Mouse (Mus musculus) gastrocnemius, postnatal 25 days (tissue): ENCODE measurements around the gene 5730522E02Rik. TPM values are rescaled to one million over a fixed set of nuclear protein-coding genes. Genes with fewer than 3 reads are reported as not detected.

Experiments used
- DNase-seq: peaks from one replicate; pipeline ENCODE4 v3.0.0; 2022
- total RNA-seq, 2 experiments: library from RNA; stranded (reverse); gene quantifications; 1 replicate in 1 of 2; 2 replicates in 1 of 2; pipeline ENCODE4 v1.2.3; 2021

Gene 5730522E02Rik
- total RNA-seq, 2 experiments from 2014 or later: not detected

DNA sequence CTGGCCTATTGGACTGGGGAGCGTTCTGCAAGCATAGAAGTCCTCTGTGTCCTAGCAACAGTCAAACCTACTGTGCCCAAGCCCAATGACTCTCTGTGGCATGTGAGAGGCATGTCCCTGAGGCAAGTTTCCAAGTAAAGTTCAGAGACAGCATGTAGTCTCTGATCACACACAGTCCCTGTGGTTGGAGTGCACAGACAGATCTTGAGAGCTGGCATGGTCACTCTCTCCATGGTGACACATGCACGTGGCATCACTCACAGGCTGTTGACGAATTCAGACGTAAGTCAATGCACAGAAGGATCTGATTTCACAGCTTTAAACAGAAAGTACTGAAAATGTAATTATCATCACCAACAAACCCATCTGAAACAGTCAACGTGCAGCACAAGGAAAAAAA, 210.8 kb downstream of the 5730522E02Rik start:
- DNase-seq: no peak

DNA sequence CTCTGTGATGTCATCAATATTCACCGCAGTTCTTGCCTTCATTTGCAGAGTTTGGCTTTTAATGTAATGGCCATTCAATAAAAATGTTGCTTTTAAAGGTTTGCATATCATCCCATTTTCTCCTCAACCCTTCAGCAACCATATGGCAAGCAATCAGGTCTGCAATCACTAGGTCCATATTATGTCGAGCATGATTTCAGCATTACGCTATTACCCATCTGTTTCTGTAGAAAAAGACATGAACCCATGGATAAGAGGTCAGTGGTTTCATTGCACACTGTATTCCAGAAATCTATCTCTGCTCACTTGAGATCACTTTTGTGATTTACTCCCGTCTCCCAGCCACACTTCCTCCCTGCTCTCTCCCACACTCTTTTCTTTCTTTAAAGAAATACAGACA, 213.1 kb downstream of the 5730522E02Rik start:
- no peak for DNase-seq

DNA sequence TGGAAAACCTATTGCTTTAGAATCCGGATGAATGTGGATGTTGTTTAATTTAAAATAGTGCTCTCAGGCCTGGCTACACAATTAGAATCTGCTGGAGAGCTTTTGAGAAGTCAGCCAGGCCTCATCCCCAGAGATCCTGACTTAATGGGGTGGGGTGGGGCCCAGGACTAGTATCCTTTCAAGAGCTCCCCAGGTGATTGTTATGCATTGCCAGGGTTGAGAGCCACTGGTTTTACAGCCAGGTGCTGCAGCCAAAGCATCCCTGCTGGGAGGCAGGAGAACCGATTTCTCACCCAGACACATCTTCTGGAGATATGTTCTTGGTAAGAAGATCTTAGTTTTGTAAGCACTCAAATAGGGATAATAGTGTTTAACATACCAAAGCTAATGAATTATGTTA, 216.4 kb downstream of the 5730522E02Rik start:
- DNase-seq: no peak

DNA sequence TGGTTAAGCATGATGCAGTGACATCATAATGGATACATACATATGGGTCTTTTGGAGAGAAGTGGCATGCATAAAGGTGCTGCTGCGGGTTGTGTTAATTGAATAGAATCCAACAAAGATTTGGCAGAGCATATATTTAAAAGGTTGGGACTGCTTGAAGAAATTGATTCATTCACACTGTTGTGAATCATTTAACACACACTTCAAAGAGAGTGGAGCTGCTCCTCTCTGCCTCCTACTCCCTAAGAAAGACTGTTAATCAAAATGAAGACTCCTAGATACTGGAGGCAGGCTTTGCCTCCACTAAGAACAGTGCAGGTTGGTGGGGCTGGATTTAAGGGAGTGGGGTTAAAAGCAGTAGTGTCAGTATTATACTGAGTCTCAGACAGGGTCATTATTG, 218.3 kb downstream of the 5730522E02Rik start:
- DNase-seq: no peak

DNA sequence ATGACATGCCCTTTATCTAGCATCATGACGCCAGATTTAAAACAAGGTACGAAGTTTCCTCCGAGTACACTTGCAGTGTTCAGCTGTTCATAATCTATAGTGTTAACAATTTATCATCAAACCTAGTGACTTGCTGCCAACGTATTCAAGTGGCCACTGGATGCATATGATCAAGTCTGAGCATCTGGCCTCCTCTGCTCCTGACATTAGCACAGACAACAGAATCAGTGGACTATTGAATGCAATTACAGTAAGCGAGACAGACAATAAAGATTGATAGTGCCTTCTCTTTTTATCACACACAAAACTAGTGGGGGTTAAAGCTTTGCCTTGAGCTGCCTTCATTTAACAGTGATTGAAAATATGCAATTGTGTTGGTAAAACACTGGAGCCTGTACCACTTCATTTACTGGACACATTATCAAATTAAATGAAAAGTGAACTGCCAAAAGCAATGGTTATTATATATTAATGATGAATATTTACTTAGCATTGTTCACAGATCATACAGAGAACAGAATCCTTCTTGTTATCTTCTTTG, 231.8 kb downstream of the 5730522E02Rik start:
- no peak for DNase-seq

DNA sequence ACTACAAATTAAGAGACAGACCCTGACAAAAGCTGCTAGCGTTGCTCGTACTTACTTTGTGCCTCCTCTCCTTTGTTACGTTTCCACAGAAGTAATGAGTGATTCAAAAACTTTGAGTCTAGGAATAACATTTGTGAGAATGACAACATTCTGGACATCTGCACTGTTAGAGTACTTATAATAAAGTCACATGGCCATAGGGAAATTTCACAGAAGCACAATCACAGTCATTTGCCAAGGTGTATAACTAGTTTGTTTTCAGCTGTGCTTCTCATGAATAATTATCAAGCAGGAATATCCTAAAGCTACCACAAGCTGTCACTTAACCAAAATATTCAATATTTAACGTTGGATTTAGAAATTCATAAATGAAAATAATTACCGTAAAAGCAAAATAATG, 269.1 kb downstream of the 5730522E02Rik start:
- no peak for DNase-seq

DNA sequence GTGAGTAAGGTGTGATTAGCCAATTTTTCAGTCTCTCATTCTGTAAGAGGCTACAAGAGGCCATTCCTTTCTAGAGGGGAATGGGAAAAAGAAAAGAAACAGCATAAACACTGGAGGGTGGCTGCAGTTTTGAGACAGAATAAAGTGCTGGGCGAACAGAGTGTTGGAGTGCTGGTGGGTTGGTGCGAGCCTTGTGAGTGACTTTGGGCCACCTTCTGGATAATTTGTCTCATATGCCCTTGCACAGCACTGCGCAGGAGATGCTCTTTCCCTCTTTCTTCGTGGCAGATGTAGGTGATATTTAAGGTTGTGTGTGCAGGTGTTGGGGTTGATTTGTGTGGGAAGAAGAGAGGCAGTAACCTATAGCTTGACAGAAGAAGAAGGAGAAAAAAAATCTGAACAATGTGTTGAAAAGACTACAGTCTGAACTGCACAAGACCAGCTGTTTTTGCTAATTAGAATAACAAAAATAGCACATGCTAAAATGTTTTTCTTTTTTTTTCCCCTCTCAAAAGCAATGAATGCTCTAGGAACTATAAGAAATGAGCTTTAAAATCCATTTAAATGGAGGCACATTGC, 269.8 kb downstream of the 5730522E02Rik start:
- no peak for DNase-seq

DNA sequence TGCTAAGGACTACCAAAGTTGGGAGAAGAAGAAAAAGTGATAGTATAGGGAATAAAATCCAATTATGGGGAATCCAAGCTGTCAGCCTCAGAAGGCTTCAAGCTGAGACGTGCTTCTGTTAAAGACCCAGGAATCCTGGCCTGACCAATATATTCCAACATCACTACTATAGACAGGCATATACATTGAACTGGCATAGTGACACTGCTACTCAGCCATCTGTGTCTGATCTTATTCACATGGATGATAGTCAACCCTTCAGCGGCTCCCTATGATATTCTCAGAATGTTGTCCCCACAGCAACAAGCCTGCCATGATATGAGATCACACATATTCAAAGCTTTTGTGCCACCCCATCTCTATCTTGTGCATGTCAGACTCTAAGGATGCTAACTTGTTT, 284.3 kb downstream of the 5730522E02Rik start:
- DNase-seq: no peak

DNA sequence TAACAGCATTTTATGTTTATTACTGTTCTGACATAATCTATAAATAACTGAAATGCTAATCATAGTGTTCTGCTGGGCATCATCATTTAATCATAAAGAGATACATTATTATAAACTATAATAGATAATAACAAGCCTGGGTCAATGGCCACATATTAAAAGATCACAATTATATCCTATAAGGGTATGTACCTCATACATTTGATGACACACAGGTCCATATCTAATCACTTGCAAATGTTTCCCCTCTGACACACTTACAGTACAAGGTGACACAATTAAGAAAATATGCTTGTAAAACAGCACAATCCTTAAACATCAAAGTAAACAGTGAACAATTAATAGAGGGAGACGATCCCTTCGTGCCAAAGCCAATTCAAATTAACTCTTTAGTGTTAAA, 308.2 kb downstream of the 5730522E02Rik start:
- no peak for DNase-seq

DNA sequence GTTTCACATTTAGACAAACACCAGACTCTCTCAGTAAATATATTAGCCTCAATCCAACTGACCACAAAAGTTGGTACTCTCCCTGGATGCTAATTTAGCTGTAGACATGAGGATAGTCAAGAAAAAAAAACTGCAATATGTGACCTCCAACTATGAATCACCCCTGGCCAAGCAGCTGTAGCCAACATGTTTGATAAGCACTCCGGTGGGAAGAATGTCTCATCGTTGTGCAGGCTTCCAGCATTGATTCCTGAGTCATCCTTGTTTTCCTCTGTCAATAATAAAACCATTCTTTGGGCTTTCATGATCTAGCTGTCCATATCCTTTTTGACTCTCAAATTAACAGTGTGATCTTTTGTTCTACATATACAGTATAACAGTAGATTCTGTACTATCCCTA, 308.9 kb downstream of the 5730522E02Rik start:
- no peak for DNase-seq

DNA sequence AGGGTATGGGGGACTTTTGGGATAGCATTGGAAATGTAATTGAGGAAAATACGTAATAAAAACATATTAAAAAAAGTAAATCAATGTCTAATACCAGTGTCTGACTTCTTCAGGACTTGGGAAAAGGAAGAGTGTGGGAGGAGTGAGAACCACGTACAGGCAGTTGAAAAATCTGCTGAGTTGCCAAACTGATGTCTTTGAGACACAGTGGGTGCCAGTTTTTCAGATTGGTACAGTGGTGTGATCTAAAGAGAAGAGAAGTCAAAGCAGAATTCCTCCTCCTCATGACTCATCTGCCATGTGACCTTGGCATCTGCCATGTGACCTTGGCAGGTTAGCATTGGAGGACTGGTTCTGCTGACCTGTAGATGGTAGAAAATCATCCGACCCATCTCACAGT, 316.7 kb downstream of the 5730522E02Rik start:
- DNase-seq: no peak

DNA sequence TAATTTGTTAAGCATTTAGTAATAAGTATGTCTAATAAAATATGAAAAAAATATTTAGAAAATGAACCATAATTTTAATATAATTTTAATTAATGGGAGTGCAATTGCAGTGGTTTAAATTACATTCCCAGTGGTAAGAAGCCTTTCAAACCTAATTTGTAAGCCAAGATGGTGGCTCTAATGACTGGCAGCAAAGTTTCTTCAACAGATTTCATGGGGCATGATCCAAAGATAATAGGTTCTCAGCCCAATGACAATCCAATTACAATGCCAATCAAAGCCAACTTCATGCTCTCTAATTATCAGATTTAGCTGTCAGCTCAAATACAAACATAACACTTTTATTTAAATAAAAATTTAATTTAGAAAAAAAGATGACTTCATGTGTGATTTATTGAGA, 337.6 kb downstream of the 5730522E02Rik start:
- no peak for DNase-seq

DNA sequence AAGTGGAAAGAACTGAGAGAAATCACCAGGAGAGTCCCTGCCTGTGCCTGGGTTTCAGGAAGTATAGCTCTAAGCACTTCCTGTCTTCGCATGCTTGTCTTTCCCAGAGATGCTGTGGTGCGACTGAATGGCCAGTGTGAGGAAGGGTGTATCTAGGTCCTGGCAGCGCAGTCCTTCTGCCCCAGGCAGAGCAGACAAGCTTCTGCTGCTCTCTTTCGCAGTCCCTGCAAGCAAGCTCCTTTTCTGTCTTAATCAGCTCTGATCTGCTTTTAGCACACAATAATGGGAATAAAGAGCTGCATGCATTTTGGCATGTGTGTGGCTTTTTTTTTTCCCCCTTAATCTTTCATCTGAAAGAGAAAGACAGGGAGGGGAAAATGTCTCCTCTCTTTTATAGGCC, 338.2 kb downstream of the 5730522E02Rik start:
- no peak for DNase-seq

DNA sequence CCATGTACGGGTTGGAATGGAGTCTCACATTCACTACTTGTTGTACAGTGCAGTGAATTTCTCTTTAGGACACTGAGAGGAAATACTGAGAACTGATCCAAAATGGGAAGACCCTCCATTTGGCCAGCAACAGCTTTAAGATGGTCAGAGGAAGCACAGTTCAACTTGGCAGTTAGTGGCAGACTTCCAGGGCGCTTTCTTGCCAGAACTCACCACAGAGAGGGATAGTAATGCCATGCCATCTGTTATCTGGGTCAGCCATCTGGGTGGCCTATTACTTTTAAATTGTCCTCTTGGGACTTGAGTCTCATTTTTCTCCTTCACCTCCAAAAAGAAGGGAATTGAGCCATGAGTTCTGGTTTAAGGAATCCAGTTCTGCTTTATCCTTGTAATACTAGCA, 344.3 kb downstream of the 5730522E02Rik start:
- DNase-seq: no peak

DNA sequence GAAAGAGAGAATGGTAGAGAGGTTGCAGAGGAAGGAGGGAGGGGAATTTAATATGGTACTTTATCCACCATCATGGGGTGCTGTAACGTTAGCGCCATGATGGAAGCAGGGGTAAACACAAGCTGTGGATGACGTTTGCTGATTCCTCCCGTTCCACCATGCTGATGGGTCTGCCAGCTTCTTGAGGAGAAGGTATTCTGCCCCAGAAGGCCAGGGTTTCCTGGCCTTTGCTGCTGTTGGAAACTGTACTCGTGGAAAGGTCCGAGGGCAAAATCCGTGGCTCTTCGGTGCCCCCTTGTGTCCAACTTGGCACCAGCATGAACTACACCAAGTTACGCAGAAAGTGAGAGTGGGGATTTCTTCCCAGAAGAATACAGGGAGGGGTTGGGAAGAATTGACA, 347.9 kb downstream of the 5730522E02Rik start:
- no peak for DNase-seq

DNA sequence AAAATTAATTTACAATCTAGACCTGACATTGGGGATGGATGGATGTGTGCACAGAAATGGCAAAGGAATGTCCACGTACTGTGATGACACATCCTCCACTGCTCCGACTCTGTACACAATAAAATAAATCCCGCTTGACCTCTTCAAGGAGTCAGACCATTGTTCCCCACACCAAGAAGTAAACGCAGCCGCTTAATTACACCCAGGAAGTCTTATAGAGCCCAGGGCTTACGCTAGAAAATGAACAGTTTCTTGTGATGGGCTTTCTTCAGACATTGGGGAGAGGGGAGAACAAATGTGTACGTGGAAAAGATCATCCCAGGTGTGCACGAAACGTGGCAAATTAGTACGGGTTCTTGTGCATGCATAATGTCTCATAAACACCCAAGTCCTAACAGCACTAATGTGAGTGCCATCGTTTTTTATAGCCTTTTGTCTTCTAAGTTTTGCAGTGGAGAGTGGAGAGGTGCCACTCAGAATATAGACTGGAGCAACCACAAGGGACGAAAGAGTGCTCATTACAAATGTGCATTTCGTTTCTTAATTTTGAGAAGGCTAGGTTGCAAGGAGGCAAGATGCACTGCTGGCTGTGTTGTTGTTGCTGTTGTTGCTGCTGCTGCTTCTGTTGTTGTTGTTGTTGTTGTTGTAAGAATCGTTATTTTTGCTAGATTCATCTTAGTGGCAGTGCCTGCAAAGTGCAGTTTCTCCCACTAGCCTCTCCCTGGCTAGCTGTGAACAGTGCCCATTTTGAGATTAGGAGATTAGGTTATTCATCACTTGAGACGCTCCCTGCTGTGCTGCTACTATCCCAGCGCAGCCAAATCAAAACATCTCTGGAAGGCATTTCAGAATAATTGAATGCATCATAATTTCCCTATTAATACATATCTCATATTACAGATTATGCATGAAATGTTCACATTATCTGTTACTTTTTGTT, 353.7 kb downstream of the 5730522E02Rik start:
- no peak for DNase-seq

DNA sequence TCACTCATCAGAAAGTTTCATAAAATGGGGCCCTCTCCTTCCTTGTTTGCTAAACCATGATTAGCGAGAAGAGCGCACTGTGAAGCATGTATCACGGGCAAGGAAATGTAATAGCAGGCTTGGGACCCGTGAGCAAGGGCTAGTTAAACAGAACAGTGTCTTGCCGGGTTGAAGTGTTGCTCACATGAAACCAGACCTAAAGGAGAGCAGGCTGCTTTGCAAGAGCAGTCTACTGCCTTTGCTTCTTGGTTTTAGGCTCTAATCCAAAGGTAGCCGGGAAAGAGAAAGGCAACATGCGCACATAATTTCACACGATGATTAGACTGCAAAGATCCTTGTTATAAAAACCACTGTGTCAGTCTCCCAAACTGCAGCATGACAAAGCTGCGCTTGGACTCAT, 354.8 kb downstream of the 5730522E02Rik start:
- no peak for DNase-seq

DNA sequence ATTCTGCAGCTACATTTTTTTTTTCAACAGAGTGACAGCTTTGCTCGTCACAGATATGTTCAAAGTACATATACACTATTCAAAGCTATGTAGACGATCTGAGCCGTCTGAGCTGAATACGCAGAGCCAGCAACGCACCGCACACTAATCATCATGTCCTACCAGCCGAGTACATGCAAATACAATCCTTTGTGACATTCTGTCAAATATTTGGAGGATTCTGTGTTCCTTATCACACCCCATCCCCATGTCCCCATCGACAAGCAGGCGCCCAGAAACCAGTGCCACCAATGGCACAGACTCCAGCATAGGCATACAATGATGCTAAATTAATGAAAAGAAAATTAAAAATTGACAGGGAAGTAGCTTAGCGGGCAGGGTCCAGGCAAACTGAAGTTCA, 356.3 kb downstream of the 5730522E02Rik start:
- no peak for DNase-seq

DNA sequence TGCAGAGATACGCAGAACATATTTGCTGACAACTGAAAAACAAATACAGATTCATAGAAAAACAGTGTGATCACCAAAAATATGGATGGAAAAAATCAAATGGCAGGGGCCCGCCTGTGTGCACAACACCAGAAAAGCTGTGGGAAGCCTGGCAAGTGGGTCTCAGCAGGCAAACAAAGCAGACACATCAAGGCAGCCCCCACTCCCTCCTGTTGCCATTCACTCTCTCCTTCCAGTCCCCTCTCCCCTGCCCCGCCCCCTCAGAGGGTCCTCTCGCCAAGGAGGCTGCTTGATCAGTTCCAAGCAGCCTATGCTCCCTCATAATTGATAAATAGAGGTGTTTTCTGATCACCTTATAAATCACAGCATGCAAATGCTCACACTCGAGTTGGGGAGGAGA, 357.5 kb downstream of the 5730522E02Rik start:
- no peak for DNase-seq

DNA sequence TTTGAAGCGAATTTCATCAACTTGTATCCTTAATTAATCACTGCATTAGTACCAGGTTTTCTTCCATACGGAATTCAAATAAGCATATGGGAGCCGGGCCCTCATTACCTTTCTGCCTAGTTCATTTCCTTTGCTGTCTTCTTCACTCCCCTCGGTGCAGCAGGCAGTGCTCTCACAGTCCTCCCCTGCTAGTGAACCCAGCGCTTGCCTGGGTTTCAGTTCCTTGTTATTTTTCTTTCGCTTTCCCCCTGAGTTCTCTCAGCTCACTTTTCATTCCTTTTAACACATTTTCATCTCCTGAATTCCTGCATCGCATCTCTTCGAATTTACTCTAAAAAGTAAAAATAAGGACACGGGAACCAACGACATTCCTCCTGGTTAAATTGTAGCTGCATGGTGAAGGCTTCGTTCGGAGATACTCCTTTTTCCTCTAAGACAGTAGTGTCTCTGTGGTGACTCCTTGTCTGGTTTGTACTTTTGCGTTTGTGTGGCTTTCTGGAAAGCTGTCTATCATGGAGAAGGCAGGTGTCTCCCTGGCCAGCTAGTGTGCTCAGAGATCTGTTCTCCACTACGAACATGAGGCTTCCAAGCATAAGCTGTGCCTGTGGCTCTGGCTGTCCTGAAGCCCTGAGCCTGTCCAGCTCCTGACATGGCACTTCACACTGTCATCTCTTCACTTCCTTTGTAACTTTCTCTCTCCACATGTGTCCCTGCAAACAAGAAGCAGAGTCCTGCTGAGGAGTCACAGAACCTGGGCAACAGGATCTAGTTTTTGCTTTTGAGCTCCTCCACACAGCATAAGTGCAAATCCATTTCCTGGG, 361.5 kb downstream of the 5730522E02Rik start:
- DNase-seq: no peak

DNA sequence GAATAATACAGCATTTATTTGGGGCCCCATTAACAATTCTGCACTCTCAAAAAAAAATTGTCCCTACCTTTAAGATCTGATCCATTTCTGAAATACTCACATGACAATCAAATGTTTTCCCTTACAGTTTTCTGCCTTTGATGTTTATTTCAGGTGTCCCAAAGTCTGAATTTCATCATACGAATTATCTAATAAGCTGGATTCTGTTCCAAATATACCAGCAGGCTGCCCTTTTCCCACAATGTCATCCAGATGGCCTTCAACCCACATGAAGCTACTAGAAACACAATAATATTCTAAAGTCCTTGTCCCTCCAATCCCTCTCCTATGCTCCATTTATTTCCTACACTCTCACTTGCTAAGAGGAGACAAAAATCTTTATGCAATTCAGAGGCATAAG, 372.1 kb downstream of the 5730522E02Rik start:
- no peak for DNase-seq

DNA sequence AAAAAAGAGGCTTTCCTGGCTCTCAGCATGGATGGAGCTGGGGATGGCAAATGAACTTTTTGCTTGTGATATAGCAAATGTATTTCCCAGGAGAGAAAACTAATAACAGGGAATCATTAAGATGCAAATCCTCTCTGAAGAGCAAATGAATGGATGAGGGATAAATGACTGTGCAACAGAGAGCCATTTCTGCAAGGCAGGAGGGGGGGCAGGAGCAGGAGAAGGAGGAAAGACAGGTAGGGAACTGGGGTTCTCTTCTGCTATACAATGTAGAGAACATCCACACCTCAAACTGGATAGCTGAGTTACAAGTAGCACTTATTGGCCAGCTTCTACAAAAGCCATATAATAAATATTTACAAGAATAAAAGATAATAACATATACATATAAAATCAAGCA, 390.8 kb downstream of the 5730522E02Rik start:
- no peak for DNase-seq

DNA sequence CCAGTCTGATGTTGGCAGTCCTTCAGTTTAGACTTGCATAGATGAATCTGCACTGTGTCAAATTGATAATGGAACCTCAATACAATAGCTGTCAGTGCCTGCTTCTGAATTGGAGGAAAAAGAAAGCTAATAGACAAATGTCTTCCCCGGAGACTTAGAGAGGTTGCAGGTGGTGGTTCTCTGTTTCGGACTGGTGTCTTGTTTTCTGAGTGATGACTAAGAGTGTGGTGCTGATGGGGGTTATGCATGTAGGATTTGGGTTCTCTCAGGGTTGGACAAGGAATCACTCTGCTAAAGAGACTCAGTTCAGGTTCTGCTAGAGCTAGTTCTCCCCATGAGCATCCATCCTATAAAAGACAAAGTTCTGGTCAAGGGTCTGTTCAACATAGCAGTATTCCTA, 397.1 kb downstream of the 5730522E02Rik start:
- no peak for DNase-seq
